Mouse (Mus musculus) spleen, adult 2 months (tissue): ENCODE data around the gene Cs.

Source experiments
- CTCF ChIP-seq: fragments of 200-500 bp; IDR thresholded peaks from 2 replicates; pipeline ENCODE4 v1.5.1; 2011; ENCODE audit warnings: mild to moderate bottlenecking, inconsistent platforms; ENCODE audit not compliant: insufficient read depth, insufficient read length, insufficient replicate concordance; ENCODE audit errors: extremely low read depth
- POLR2A ChIP-seq: fragments of 200-500 bp; IDR thresholded peaks from 2 replicates; pipeline ENCODE4 v1.6.1; 2011; ENCODE audit warnings: low read depth, low read length, inconsistent platforms

- TF ChIP-seq CTCF = no peak
- no peak for TF ChIP-seq POLR2A
These were observed 32.1 kb downstream of the Cs start for GRCm38 (mm10) chr10:128369599-128369998.
